Mouse (Mus musculus): Measurements from ENCODE around the gene Nup160.

- TF ChIP-seq CTCF (IDR thresholded peaks at IDR 0.05; ENCODE audit: low read depth) (no peak), EP300 (IDR thresholded peaks at IDR 0.05; ENCODE audit: low read depth) (no peak)
These were observed 44.9 kb upstream of the Nup160 start for GRCm38 (mm10) chr2:90631938-90632733.
